Mouse (Mus musculus) liver, postnatal 0 days (tissue): Measurements from ENCODE around the gene Obsl1.

Experiments used
- CTCF ChIP-seq: sonication (generic); IDR thresholded peaks from 2 replicates; pipeline ENCODE4 v1.5.1; 2016; ENCODE audit warnings: antibody characterized with exemption, low read depth
- EP300 ChIP-seq: IDR thresholded peaks from 2 replicates; pipeline ENCODE4 v1.6.1; 2016; ENCODE audit warnings: antibody characterized with exemption, low read depth, mild to moderate bottlenecking

- no peak for TF ChIP-seq CTCF
- TF ChIP-seq EP300 = no peak
Measured at GRCm38 (mm10) chr1:75547351-75547750, 41.1 kb upstream of the Obsl1 start.
